Mouse (Mus musculus): Measurements from ENCODE around the gene Slc5a11.

- no peak for TF ChIP-seq CTCF (IDR thresholded peaks at IDR 0.05; ENCODE audit: low read depth, low read length)
- no peak for TF ChIP-seq GATA1 (IDR thresholded peaks at IDR 0.05; ENCODE audit: borderline replicate concordance, low read length)
- TF ChIP-seq POLR2AphosphoS5 (IDR thresholded peaks at IDR 0.05; ENCODE audit: insufficient replicate concordance, low read depth, low read length) = no peak
- TF ChIP-seq TAL1 (conservative IDR thresholded peaks at IDR 0.05; ENCODE audit: low read depth, low read length) = no peak
- no peak for TF ChIP-seq GATA2 (IDR thresholded peaks at IDR 0.05; ENCODE audit: borderline replicate concordance, low read depth, low read length)
Measured at GRCm38 (mm10) chr7:123224076-123224475, 9.5 kb downstream of the Slc5a11 start.
